Mouse (Mus musculus): Measurements from ENCODE around the gene Ltb4r2.

Gene Ltb4r2

GRCm38 (mm10) chr14:55783171-55783957 is 22.1 kb downstream of the Ltb4r2 start:
- no peak for DNase-seq

- no peak for DNase-seq
These were observed 22.7 kb downstream of the Ltb4r2 start, which contains the start of gene Adcy4 for GRCm38 (mm10) chr14:55783958-55784235. Gene Adcy4 (minus strand): TSS chr14:55784095.

- no peak for DNase-seq
These were observed 24.0 kb downstream of the Ltb4r2 start for GRCm38 (mm10) chr14:55785195-55785594.

GRCm38 (mm10) chr14:55787731-55788130 is 26.5 kb downstream of the Ltb4r2 start:
- no peak for DNase-seq

GRCm38 (mm10) chr14:55788256-55789050 is 27.2 kb downstream of the Ltb4r2 start, which contains the start of gene Ripk3:
Gene Ripk3 (minus strand): TSS chr14:55788865.
- peak; percentile 74 for DNase-seq

- DNase-seq, result no peak
These were observed 32.2 kb downstream of the Ltb4r2 start for GRCm38 (mm10) chr14:55793461-55793860.

GRCm38 (mm10) chr14:55793946-55794345 is 32.7 kb downstream of the Ltb4r2 start:
- DNase-seq, result no peak

GRCm38 (mm10) chr14:55795380-55796163 is 34.3 kb downstream of the Ltb4r2 start:
- DNase-seq, result peak; percentile 23

Measured in liver (tissue).